Mouse (Mus musculus): ENCODE results near the gene Rrm2. TPM values are rescaled to one million over a fixed set of nuclear protein-coding genes. Genes with fewer than 3 reads are reported as not detected.
A peak's percentile ranks its signal among the peaks of the same experiment; 100 is the strongest.

Gene Rrm2
- polyA plus RNA-seq, 1 experiment: 77.4 TPM

GRCm38 (mm10) chr12:24703013-24703412 is 5.0 kb upstream of the Rrm2 start:
- 95% methylated on average over 3 of the region's 3 CpGs for WGBS
- Histone ChIP-seq H3K27ac (ENCODE audit: control insufficient read depth, insufficient read depth, low read length) (no peak overlapping the region), H3K4me3 (ENCODE audit: control insufficient read depth, insufficient read depth, low read length) (no peak overlapping the region), H3K27me3 (ENCODE audit: control insufficient read depth, insufficient read depth, low read length) (no peaks in the 10 kb centered on the region), H3K36me3 (ENCODE audit: control insufficient read depth, insufficient read depth, low read length) (no peaks in the 10 kb centered on the region), H3K4me1 (replicated peaks; ENCODE audit: control insufficient read depth, insufficient read depth, low read length) (peaks cover 13% of the 10 kb centered on the region)
- DNase-seq: no peak
- TF ChIP-seq POLR2A (IDR thresholded peaks at IDR 0.05; ENCODE audit: control insufficient read depth, extremely low read depth, insufficient read depth, low read length, poor library complexity): no peak

GRCm38 (mm10) chr12:24705502-24706263 is 2.4 kb upstream of the Rrm2 start:
- no peaks in the 10 kb centered on the region for H3K36me3 ChIP-seq (ENCODE audit: control insufficient read depth, insufficient read depth, low read length)
- DNase-seq: no peak
- no peak overlapping the region for H3K27ac ChIP-seq (ENCODE audit: control insufficient read depth, insufficient read depth, low read length)
- H3K4me3 ChIP-seq (ENCODE audit: control insufficient read depth, insufficient read depth, low read length): no peak overlapping the region
- no peaks in the 10 kb centered on the region for H3K27me3 ChIP-seq (ENCODE audit: control insufficient read depth, insufficient read depth, low read length)
- peaks cover 22% of the 10 kb centered on the region for H3K4me1 ChIP-seq (replicated peaks; ENCODE audit: control insufficient read depth, insufficient read depth, low read length)
- WGBS: 91% methylated on average over 15 of the region's 15 CpGs
- no peak for TF ChIP-seq CTCF (IDR thresholded peaks at IDR 0.05; ENCODE audit: borderline replicate concordance, control insufficient read depth, extremely low read depth, insufficient read depth, low read length, poor library complexity)
- no peak for TF ChIP-seq POLR2A (IDR thresholded peaks at IDR 0.05; ENCODE audit: control insufficient read depth, extremely low read depth, insufficient read depth, low read length, poor library complexity)

- no peak for TF ChIP-seq CTCF (IDR thresholded peaks at IDR 0.05; ENCODE audit: borderline replicate concordance, control insufficient read depth, extremely low read depth, insufficient read depth, low read length, poor library complexity)
- no peak for TF ChIP-seq POLR2A (IDR thresholded peaks at IDR 0.05; ENCODE audit: control insufficient read depth, extremely low read depth, insufficient read depth, low read length, poor library complexity)
- Histone ChIP-seq H3K27me3 (ENCODE audit: control insufficient read depth, insufficient read depth, low read length) (no peaks in the 10 kb centered on the region), H3K4me1 (replicated peaks; ENCODE audit: control insufficient read depth, insufficient read depth, low read length) (peaks cover 25% of the 10 kb centered on the region), H3K27ac (ENCODE audit: control insufficient read depth, insufficient read depth, low read length) (peak overlapping the region; percentile 48; the same call in 1 of the 2 replicates), H3K4me3 (ENCODE audit: control insufficient read depth, insufficient read depth, low read length) (peak overlapping the region; percentile 56), H3K36me3 (ENCODE audit: control insufficient read depth, insufficient read depth, low read length) (peaks cover 8% of the 10 kb centered on the region; the same call in 1 of the 2 replicates)
- DNase-seq: peak; percentile 60
- 2% methylated on average over 27 of the region's 27 CpGs for whole genome bisulfite sequencing
Observed at GRCm38 (mm10) chr12:24706764-24707479, 1.1 kb upstream of the Rrm2 start.

- peak overlapping the region; percentile 56 for H3K4me3 ChIP-seq (ENCODE audit: control insufficient read depth, insufficient read depth, low read length)
- TF ChIP-seq POLR2A (IDR thresholded peaks at IDR 0.05; ENCODE audit: control insufficient read depth, extremely low read depth, insufficient read depth, low read length, poor library complexity) (no peak), CTCF (IDR thresholded peaks at IDR 0.05; ENCODE audit: borderline replicate concordance, control insufficient read depth, extremely low read depth, insufficient read depth, low read length, poor library complexity) (no peak)
- DNase-seq: no peak
- H3K27me3 ChIP-seq (ENCODE audit: control insufficient read depth, insufficient read depth, low read length): no peaks in the 10 kb centered on the region
- H3K4me1 ChIP-seq (replicated peaks; ENCODE audit: control insufficient read depth, insufficient read depth, low read length): peaks cover 25% of the 10 kb centered on the region
- peak overlapping the region; percentile 48; the same call in 1 of the 2 replicates for H3K27ac ChIP-seq (ENCODE audit: control insufficient read depth, insufficient read depth, low read length)
- under 1% methylated on average over 9 of the region's 9 CpGs for WGBS
- H3K36me3 ChIP-seq (ENCODE audit: control insufficient read depth, insufficient read depth, low read length): peaks cover 8% of the 10 kb centered on the region
Observed at GRCm38 (mm10) chr12:24707480-24707802, 600 bp upstream of the Rrm2 start.

GRCm38 (mm10) chr12:24708824-24709218 is 780 bp downstream of the Rrm2 start:
- no peak for DNase-seq
- peaks cover 25% of the 10 kb centered on the region for H3K4me1 ChIP-seq (replicated peaks; ENCODE audit: control insufficient read depth, insufficient read depth, low read length)
- peak overlapping the region; percentile 31; the same call in 1 of the 2 replicates for H3K27ac ChIP-seq (ENCODE audit: control insufficient read depth, insufficient read depth, low read length)
- TF ChIP-seq CTCF (IDR thresholded peaks at IDR 0.05; ENCODE audit: borderline replicate concordance, control insufficient read depth, extremely low read depth, insufficient read depth, low read length, poor library complexity) (no peak), POLR2A (IDR thresholded peaks at IDR 0.05; ENCODE audit: control insufficient read depth, extremely low read depth, insufficient read depth, low read length, poor library complexity) (no peak)
- H3K36me3 ChIP-seq (ENCODE audit: control insufficient read depth, insufficient read depth, low read length): peaks cover 12% of the 10 kb centered on the region
- H3K4me3 ChIP-seq (ENCODE audit: control insufficient read depth, insufficient read depth, low read length): peak overlapping the region; percentile 98
- 1% methylated on average over 17 of the region's 17 CpGs for WGBS
- H3K27me3 ChIP-seq (ENCODE audit: control insufficient read depth, insufficient read depth, low read length): no peaks in the 10 kb centered on the region

DNA sequence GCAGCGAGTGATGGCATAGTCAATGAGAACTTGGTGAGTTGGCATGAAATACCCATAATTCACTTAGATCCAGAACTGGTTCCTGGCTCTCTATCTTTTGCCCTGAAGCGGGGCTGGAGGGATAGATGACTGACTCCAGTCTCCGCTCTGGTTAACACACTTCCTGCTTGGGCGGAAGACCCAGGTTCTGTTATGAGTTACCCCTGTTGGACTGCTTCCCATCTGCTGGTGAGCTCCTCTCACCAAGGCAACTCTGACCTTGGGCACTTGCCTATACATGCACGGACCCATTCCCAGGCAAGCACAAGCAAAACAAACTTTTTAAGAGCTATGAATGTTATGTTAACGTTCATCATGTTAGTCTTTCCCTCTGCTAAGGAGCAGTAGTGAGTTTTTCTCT is 1.4 kb downstream of the Rrm2 start:
- Histone ChIP-seq H3K27me3 (ENCODE audit: control insufficient read depth, insufficient read depth, low read length) (no peaks in the 10 kb centered on the region), H3K36me3 (ENCODE audit: control insufficient read depth, insufficient read depth, low read length) (peaks cover 12% of the 10 kb centered on the region), H3K27ac (ENCODE audit: control insufficient read depth, insufficient read depth, low read length) (no peak overlapping the region), H3K4me3 (ENCODE audit: control insufficient read depth, insufficient read depth, low read length) (peak overlapping the region; percentile 18), H3K4me1 (replicated peaks; ENCODE audit: control insufficient read depth, insufficient read depth, low read length) (peaks cover 25% of the 10 kb centered on the region)
- DNase-seq: peak; percentile 42
- TF ChIP-seq CTCF (IDR thresholded peaks at IDR 0.05; ENCODE audit: borderline replicate concordance, control insufficient read depth, extremely low read depth, insufficient read depth, low read length, poor library complexity) (no peak), POLR2A (IDR thresholded peaks at IDR 0.05; ENCODE audit: control insufficient read depth, extremely low read depth, insufficient read depth, low read length, poor library complexity) (no peak)
- 7% methylated on average over 6 of the region's 6 CpGs for WGBS
